Mouse (Mus musculus) E14TG2a.4 (cell line): ENCODE measurements at regions not wholly inside any gene's neighbourhood (a gene's known extent, or its start where the extent isn't known, plus 50 kb on each side); places are given as distances from the start of the nearest gene placed in this dataset.

Experiments
- H3K27me3 ChIP-seq: 2 replicates; pipeline ENCODE4 v1.6.1; 2014; ENCODE audit warnings: low read length, control low read depth; ENCODE audit not compliant: insufficient read depth
- H3K36me3 ChIP-seq: 2 replicates; pipeline ENCODE4 v1.6.1; 2014; ENCODE audit warnings: low read length, control low read depth; ENCODE audit not compliant: insufficient read depth
- H3K4me1 ChIP-seq: replicated peaks from 2 replicates; pipeline ENCODE4 v1.6.1; 2014; ENCODE audit warnings: low read depth, low read length, control low read depth
- H3K4me3 ChIP-seq: replicated peaks from 2 replicates; pipeline ENCODE4 v1.5.1; 2014; ENCODE audit warnings: mild to moderate bottlenecking, low read length
- H3K9me3 ChIP-seq: 2 replicates; pipeline ENCODE4 v1.6.1; 2014; ENCODE audit warnings: low read length, control low read depth
- CTCF ChIP-seq: conservative IDR thresholded peaks from 2 replicates; pipeline ENCODE4 v1.5.1; 2014; ENCODE audit warnings: low read length
- NANOG ChIP-seq: IDR thresholded peaks from 2 replicates; pipeline ENCODE4 v1.6.1; 2014; ENCODE audit warnings: borderline replicate concordance, low read length, mixed read lengths
- POU5F1 ChIP-seq: IDR thresholded peaks from 2 replicates; pipeline ENCODE4 v1.6.1; 2014; ENCODE audit warnings: low read length, borderline replicate concordance

- no peaks in the 10 kb centered on the region for H3K27me3 ChIP-seq
- TF ChIP-seq NANOG (no peak), POU5F1 (no peak), CTCF (no peak)
- peaks cover 5% of the 10 kb centered on the region; the same call in 1 of the 2 replicates for H3K9me3 ChIP-seq
- no peak overlapping the region for H3K4me3 ChIP-seq
- no peaks in the 10 kb centered on the region for H3K4me1 ChIP-seq
- no peaks in the 10 kb centered on the region for H3K36me3 ChIP-seq
Observed at GRCm38 (mm10) chr1:73159405-73159976, 143.8 kb upstream of the Tnp1 start.

DNA sequence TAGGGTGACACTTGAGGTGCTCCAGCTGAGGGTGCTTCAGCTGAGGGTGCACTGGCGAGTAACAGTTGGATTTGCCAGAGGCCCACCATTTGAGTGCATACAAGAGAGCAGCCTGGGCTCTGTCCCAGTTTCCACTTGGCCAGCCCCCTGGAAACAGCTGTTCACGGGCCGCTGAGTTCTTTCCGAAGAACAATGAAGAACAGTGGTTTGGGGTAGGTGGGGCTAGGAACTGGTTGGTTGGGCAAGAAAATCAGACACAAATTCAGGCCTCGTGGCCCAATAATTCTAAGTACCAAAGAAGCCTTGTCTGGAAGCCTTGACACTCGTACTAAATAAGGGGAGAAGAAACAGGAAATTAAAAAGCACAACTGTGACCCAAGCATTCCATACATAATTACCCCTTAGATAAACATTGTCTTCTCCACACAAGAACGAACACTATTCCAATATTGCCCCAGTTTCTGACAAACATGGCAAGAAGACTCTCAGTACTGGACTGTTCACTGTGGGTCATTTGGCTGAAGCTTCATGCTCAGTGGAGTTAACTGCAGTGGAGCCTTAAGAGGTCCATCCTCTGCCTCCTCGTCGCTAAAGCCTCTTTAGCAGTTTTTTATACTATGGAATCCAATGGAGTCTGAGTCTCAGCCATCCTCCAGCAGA lies 137.9 kb upstream of the Tnp1 start:
- Histone ChIP-seq H3K4me3 (no peak overlapping the region), H3K36me3 (no peaks in the 10 kb centered on the region), H3K4me1 (no peaks in the 10 kb centered on the region), H3K27me3 (no peaks in the 10 kb centered on the region), H3K9me3 (peaks cover 5% of the 10 kb centered on the region; the same call in 1 of the 2 replicates)
- no peak for TF ChIP-seq CTCF
- TF ChIP-seq NANOG, result no peak

DNA sequence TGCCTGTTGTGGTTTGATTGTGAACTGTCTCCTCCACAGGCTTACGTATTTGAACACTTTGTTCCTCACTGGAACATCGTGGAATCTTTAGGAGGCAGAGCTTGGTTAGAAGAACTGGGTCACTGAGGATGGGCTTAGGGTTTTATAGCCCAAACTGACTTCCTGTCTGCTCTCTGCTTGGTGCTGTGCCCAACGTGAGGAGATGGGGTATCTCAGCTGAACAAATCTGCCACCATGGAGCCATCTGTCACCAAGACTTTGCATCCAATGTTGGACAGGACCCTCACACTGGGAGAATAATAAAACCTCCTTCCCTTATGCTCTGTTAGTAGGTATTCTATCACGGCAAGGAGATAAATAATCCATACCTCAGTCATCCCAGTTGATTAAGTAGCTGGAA lies 134.2 kb upstream of the Tnp1 start:
- Histone ChIP-seq H3K4me3 (no peak overlapping the region), H3K9me3 (no peaks in the 10 kb centered on the region), H3K4me1 (no peaks in the 10 kb centered on the region), H3K27me3 (no peaks in the 10 kb centered on the region), H3K36me3 (no peaks in the 10 kb centered on the region)
- TF ChIP-seq CTCF, result no peak
- no peak for TF ChIP-seq POU5F1
- TF ChIP-seq NANOG, result no peak

DNA sequence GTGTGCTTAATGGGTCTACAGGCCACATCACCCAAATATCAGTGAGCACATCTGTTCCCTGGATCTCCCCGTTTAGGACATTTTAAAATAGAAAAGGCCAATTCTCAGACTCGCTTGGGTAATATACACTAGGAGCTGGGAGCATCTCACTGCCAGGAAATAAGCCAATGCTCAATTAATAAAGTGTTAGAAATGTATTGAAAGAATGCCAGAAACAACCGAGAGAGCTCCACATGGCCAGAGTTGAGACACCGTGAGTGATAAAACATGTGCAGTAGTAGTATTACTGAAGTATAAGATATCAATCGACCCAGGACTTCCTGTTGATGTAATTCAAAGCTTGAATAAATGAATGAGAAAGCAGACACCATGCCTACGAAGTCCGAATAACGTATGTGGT lies 127.1 kb upstream of the Tnp1 start:
- peaks cover 6% of the 10 kb centered on the region; the same call in 1 of the 2 replicates for H3K9me3 ChIP-seq
- H3K36me3 ChIP-seq, result no peaks in the 10 kb centered on the region

DNA sequence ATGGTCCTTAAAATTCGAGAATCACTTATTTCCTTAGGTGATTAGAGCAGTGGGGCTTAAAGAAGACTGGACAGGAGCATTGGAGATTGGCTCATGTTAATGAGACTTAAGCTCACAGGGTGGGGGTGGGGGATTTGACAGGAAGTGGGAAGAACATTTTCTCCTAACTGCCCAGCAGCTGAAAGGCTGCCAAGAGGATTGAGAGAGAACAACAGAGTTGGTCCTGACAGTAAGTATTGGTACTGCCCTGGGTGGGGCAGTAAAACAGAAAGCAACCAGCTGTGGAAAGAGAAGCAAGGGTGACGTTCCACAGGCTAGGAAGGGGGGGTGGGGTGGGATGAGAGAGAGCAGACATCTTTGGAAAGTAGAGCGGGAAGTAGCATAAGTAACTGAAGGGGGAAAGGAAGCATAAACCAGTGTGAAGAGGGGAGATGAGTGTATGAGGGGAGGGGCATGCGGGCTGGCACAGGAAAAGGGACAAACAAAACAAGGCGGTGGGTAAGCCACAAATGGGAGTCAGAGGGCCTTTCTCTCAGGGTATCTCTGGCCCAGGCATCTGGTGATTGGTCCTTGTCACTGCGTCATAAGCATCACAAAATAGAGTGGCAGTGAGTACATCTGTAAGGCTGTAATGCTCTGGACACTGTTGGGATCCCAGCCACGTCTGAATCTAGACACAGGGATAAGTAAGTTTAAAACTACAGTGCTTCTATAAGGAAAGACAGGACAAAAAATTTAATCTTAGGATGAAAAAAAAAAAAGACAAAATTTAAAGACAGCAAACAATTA lies 125.0 kb upstream of the Tnp1 start:
- Histone ChIP-seq H3K36me3 (no peaks in the 10 kb centered on the region), H3K4me1 (0 out of 2 replicates have a peak, but pooled peaks cover 2% of the 10 kb centered on the region), H3K9me3 (peaks cover 6% of the 10 kb centered on the region; the same call in 1 of the 2 replicates), H3K27me3 (no peaks in the 10 kb centered on the region), H3K4me3 (no peak overlapping the region)
- no peak for TF ChIP-seq NANOG
- TF ChIP-seq POU5F1, result no peak
- no peak for TF ChIP-seq CTCF

More for the DNA sequence above, 127.1 kb upstream of the Tnp1 start:
- no peaks in the 10 kb centered on the region for H3K27me3 ChIP-seq
- no peak for TF ChIP-seq CTCF
- no peak for TF ChIP-seq POU5F1
- TF ChIP-seq NANOG, result no peak
- no peak overlapping the region for H3K4me3 ChIP-seq
- 0 out of 2 replicates have a peak, but pooled peaks cover 2% of the 10 kb centered on the region for H3K4me1 ChIP-seq

DNA sequence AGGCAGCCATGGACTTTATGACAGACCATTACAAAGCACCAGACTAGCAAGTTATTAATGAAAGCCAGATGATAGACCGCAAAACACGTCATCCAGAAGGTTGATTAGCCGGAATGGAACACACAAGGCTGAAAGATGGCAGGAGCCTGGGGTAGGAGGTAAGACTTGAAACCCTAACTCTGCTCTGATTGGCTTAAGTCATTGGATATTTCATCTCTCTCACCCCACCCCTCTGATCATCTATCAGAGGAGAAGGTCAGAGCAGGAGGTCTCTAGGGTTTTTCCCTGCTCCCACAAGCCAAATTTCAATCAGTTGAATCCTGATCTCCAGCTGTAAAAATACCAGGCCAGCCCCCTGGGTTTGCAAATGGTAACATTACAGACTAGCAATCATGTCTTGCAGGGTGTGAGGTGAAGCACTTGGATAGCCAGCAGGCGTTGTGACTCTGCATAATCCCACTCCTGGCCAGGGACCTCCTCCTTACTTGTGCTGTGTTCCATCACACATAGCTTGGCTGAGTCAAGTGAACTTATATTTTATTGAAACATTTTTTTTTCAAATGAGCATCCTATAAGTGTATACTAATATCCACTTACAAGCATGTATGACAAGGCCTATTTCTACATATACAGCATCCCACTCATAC lies 114.6 kb upstream of the Tnp1 start:
- H3K9me3 ChIP-seq, result peaks cover 2% of the 10 kb centered on the region; the same call in 1 of the 2 replicates
- no peaks in the 10 kb centered on the region for H3K36me3 ChIP-seq

DNA sequence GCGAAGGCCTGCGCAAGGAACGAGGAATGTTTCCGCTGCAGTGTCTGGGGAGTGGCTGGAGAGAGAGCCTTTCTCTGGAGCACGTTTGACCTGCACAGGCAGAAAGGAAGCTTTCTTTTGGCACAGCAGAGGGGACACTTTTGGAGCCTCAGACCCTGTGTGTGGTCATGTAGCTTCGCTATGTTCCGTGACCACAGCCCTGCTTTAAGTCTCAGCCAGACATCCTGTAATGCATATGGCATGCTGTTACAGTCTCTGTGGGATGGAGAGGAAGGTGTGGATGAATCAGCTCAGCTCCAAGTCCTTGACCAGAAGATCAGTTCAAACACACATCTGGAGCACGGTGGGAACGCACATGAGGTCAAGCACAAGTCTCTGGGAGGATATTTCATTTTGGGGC lies 107.3 kb upstream of the Tnp1 start:
- no peak for TF ChIP-seq NANOG
- TF ChIP-seq POU5F1, result no peak
- TF ChIP-seq CTCF, result no peak
- peaks cover 9% of the 10 kb centered on the region; the same call in 1 of the 2 replicates for H3K4me1 ChIP-seq
- no peaks in the 10 kb centered on the region for H3K36me3 ChIP-seq

More for the DNA sequence above, 114.6 kb upstream of the Tnp1 start:
- no peak overlapping the region for H3K4me3 ChIP-seq
- peaks cover 9% of the 10 kb centered on the region; the same call in 1 of the 2 replicates for H3K4me1 ChIP-seq
- H3K27me3 ChIP-seq, result no peaks in the 10 kb centered on the region
- TF ChIP-seq POU5F1 (no peak), CTCF (no peak), NANOG (no peak)

DNA sequence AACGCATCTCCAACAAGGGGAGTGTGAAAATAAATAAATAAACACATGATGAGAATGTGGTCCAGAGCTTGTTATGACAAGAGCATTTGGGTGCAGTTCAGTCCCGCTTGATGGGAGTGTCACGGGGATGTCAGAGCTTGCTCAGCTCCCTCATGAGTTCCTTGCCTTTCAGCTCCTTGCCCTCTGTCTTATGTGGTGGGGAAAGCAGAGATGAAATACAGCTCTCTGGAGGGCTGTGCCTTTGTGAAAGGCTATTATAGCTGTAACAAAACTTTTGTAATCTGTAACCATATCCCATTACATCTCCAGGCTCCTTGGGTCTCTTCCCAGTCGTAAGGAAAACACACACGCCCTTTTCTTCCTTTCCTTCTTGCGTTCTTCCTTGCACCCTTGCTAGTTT lies 103.0 kb upstream of the Tnp1 start:
- Histone ChIP-seq H3K27me3 (no peaks in the 10 kb centered on the region), H3K36me3 (no peaks in the 10 kb centered on the region), H3K9me3 (no peaks in the 10 kb centered on the region), H3K4me3 (no peak overlapping the region), H3K4me1 (no peaks in the 10 kb centered on the region)
- TF ChIP-seq NANOG (no peak), POU5F1 (no peak), CTCF (no peak)

More for the DNA sequence above, 107.3 kb upstream of the Tnp1 start:
- Histone ChIP-seq H3K9me3 (peaks cover 10% of the 10 kb centered on the region; the same call in 1 of the 2 replicates), H3K27me3 (no peaks in the 10 kb centered on the region), H3K4me3 (no peak overlapping the region)
